Mouse (Mus musculus): ENCODE measurements at regions not wholly inside any gene's neighbourhood (a gene's known extent, or its start where the extent isn't known, plus 50 kb on each side); places are given as distances from the start of the nearest gene placed in this dataset.

GRCm38 (mm10) chr5:77838186-77839097 lies 430.6 kb upstream of the Igfbp7 start:
- TF ChIP-seq CTCF (IDR thresholded peaks at IDR 0.05; ENCODE audit: low read depth, low read length) (no peak), POLR2A (IDR thresholded peaks at IDR 0.05; ENCODE audit: insufficient read depth, low read length) (no peak), EP300 (IDR thresholded peaks at IDR 0.05; ENCODE audit: insufficient read depth, low read depth, low read length) (no peak)
